Mouse (Mus musculus): ENCODE measurements at regions not wholly inside any gene's neighbourhood (a gene's known extent, or its start where the extent isn't known, plus 50 kb on each side); places are given as distances from the start of the nearest gene placed in this dataset.

DNA sequence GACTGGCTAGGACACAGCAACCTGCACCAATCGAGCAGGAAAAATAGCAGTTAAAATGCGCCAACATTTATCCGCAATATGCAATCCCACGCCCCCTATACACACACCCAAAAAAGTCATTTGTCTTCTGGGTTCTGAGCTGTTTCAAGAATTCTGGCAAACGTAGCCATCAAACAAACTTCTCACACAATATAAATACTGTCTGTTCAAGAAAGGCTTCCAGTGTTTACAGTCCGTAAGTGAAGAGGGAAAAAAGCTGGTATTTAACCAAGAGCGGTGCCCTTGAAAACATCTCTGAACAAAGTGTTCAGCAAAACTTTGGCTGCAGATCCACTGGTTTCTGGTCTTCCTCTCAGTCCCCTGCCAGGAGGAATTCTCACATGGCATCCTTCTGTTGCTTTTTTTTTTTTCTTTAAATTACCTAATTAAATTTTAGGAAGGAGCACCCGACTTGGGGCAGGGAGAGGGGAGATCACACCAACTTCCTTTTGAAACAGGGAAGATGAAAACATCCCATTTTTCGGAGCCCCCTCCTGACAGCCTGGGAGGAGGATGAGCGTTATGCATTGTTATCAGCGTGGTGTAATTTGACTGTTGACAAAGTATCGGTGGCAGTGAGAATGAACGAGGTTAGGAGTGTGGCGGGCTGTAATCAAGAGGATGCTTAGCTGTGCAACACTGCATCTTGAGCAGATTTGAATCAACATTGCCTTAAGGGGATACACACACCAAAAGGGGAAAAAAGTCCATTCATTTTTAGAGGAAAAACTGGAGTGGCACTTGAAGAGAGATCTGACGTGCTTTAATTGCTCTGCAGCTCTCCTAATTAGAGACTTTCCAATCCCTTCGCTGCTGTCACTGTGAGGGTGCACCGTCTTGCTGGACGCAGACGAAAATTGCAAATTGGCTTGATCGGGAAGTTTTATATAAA, 267.6 kb downstream of the Meis1 start:
- Histone ChIP-seq H3K9ac (replicated peaks) (no peak overlapping the region), H3K27ac (no peak overlapping the region), H3K36me3 (replicated peaks; ENCODE audit: control insufficient read depth, insufficient read depth, low read depth) (no peaks in the 10 kb centered on the region), H3K4me1 (replicated peaks; ENCODE audit: control insufficient read depth in 2 of 2, insufficient read depth in 2 of 2, low read length in 1 of 2) (peaks cover 9 to 36% of the 10 kb centered on the region in 2 experiments), H3K27me3 (ENCODE audit: control insufficient read depth, insufficient read depth, low read length) (no peaks in the 10 kb centered on the region), H3K9me3 (ENCODE audit: control insufficient read depth, low read length) (no peaks in the 10 kb centered on the region), H3K4me2 (ENCODE audit: low read depth) (peak overlapping the region; percentile 13), H3K4me3 (ENCODE audit: insufficient read depth in 1 of 2, low read depth in 2 of 2, low read length in 2 of 2) (no peak overlapping the region)
- no peak for DNase-seq (ENCODE audit: low read depth in 3 of 3, low spot score in 3 of 3)
- ATAC-seq (ENCODE audit: insufficient read depth), result no peak
- TF ChIP-seq CTCF (IDR thresholded peaks at IDR 0.05; ENCODE audit: low read depth) (no peak), EP300 (IDR thresholded peaks at IDR 0.05; ENCODE audit: low read depth) (no peak)
- 45% methylated on average over 20 of the region's 20 CpGs for WGBS (ENCODE audit: insufficient replicate concordance)

DNA sequence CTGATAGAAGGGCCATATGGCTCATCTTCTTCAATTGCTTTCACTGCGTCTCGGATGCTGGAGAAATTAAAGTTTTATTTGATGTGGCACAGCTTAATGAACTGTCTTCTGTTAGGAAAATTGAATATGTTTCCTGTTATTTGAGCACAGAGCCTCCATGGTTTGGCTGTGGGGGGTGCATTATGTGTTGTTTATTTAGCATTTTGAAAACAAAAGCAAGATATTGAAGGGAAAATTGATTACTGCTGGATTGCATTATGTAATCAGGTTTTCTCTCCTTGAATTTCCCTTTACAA, 268.8 kb downstream of the Meis1 start:
- peaks cover 9 to 36% of the 10 kb centered on the region in 2 experiments for H3K4me1 ChIP-seq (replicated peaks; ENCODE audit: control insufficient read depth in 2 of 2, insufficient read depth in 2 of 2, low read length in 1 of 2)
- H3K4me3 ChIP-seq (ENCODE audit: insufficient read depth in 1 of 2, low read depth in 2 of 2, low read length in 2 of 2), result no peak overlapping the region
- H3K9me3 ChIP-seq (ENCODE audit: control insufficient read depth, low read length), result no peaks in the 10 kb centered on the region
- H3K4me2 ChIP-seq (ENCODE audit: low read depth), result no peak overlapping the region
- no peaks in the 10 kb centered on the region for H3K27me3 ChIP-seq (ENCODE audit: control insufficient read depth, insufficient read depth, low read length)
- no peak for DNase-seq (ENCODE audit: low read depth in 3 of 3, low spot score in 3 of 3)
- ATAC-seq (ENCODE audit: insufficient read depth), result no peak
- no peak overlapping the region for H3K27ac ChIP-seq
- no peaks in the 10 kb centered on the region for H3K36me3 ChIP-seq (replicated peaks; ENCODE audit: control insufficient read depth, insufficient read depth, low read depth)
- 49% methylated on average over 2 of the region's 2 CpGs for WGBS (ENCODE audit: insufficient replicate concordance)
- no peak overlapping the region for H3K9ac ChIP-seq (replicated peaks)
- TF ChIP-seq EP300 (IDR thresholded peaks at IDR 0.05; ENCODE audit: low read depth), result no peak
- TF ChIP-seq CTCF (IDR thresholded peaks at IDR 0.05; ENCODE audit: low read depth), result no peak

DNA sequence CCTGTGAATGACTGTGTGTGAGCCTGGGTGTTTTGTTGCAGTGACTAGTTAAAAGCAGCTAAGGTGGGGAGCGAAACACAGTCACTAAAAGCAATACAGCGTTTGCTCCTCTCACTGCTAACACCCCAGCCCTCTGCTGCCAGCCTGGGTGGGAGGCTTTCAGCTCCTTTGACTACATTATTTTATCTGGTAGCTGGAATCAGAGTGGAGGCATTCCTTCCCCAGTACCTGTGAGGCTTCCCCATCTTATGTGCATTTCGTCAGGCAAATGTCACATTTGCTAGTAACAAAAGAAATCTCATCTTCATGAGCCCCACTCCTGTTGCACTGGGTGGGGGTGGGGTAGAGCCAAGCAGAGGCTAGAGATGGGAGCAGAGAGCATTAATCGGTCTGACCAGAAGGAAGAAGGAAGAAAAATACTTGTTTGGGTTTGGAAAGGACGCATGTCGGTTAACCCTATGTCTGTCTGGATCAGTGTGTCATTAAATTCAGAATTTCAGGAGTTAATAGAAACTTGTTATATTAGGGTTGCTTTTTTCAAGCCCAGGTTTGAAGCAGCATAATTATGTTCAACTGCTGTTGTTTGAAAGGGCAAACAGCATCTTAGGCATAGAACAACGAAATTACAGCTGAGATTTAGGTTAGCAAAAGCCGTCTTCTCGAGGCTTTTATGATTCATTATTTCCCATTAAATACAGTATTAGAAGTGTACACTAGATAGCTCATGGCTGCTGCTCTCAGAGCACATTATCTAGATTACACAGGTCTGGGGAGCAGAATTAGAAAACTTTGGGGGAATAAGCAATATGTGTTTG, 269.3 kb downstream of the Meis1 start:
- Histone ChIP-seq H3K4me1 (replicated peaks; ENCODE audit: control insufficient read depth in 2 of 2, insufficient read depth in 2 of 2, low read length in 1 of 2) (peaks cover 9 to 34% of the 10 kb centered on the region in 2 experiments), H3K9ac (replicated peaks) (no peak overlapping the region), H3K4me2 (ENCODE audit: low read depth) (no peak overlapping the region), H3K27me3 (ENCODE audit: control insufficient read depth, insufficient read depth, low read length) (no peaks in the 10 kb centered on the region), H3K27ac (no peak overlapping the region), H3K36me3 (replicated peaks; ENCODE audit: control insufficient read depth, insufficient read depth, low read depth) (no peaks in the 10 kb centered on the region), H3K9me3 (ENCODE audit: control insufficient read depth, low read length) (no peaks in the 10 kb centered on the region), H3K4me3 (ENCODE audit: insufficient read depth in 1 of 2, low read depth in 2 of 2, low read length in 2 of 2) (no peak overlapping the region)
- ATAC-seq (ENCODE audit: insufficient read depth), result peak; percentile 43; the same call in 1 of the 2 replicates
- no peak for TF ChIP-seq EP300 (IDR thresholded peaks at IDR 0.05; ENCODE audit: low read depth)
- no peak for TF ChIP-seq CTCF (IDR thresholded peaks at IDR 0.05; ENCODE audit: low read depth)
- WGBS (ENCODE audit: insufficient replicate concordance), result 48% methylated on average over 9 of the region's 9 CpGs
- DNase-seq (ENCODE audit: low read depth in 3 of 3, low spot score in 3 of 3), result no peak

DNA sequence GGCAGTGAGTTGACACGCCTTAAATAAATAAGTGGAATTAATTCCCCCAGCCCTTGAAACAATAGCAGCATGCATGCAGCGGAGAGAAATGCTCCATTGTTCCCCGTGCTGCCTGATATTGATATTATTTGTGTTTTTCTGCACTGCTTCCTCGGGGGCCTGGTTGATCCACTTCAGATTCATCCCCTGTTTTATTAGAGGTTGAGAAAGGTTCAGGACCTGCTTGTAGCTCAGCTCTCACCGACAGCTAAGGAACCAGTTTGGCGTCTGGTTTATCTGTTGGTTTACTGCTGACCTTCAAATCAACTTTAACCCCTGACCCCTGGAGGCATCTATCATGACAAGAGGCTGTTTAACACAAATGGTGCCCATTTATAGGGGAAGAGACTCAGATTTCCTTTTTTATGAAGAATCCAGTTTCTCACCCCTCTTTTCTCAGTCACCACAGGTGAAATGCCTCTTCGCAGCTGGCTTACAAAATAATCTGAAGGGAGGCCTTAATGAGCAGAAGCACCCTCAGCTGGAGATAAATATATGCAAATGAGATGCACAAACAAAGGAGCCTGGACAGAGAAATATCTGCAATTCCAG, 270.8 kb downstream of the Meis1 start:
- Histone ChIP-seq H3K4me2 (ENCODE audit: low read depth) (no peak overlapping the region), H3K27me3 (ENCODE audit: control insufficient read depth, insufficient read depth, low read length) (no peaks in the 10 kb centered on the region), H3K4me1 (replicated peaks; ENCODE audit: control insufficient read depth in 2 of 2, insufficient read depth in 2 of 2, low read length in 1 of 2) (peaks cover 4 to 26% of the 10 kb centered on the region in 2 experiments; a peak in 3 of 4 replicates), H3K9me3 (ENCODE audit: control insufficient read depth, low read length) (no peaks in the 10 kb centered on the region), H3K9ac (replicated peaks) (no peak overlapping the region), H3K36me3 (replicated peaks; ENCODE audit: control insufficient read depth, insufficient read depth, low read depth) (no peaks in the 10 kb centered on the region), H3K4me3 (ENCODE audit: insufficient read depth in 1 of 2, low read depth in 2 of 2, low read length in 2 of 2) (no peak overlapping the region), H3K27ac (no peak overlapping the region)
- no peak for DNase-seq (ENCODE audit: low read depth in 3 of 3, low spot score in 3 of 3)
- 53% methylated on average over 7 of the region's 7 CpGs for whole genome bisulfite sequencing (ENCODE audit: insufficient replicate concordance)
- ATAC-seq (ENCODE audit: insufficient read depth), result no peak
- no peak for TF ChIP-seq CTCF (IDR thresholded peaks at IDR 0.05; ENCODE audit: low read depth)
- no peak for TF ChIP-seq EP300 (IDR thresholded peaks at IDR 0.05; ENCODE audit: low read depth)

DNA sequence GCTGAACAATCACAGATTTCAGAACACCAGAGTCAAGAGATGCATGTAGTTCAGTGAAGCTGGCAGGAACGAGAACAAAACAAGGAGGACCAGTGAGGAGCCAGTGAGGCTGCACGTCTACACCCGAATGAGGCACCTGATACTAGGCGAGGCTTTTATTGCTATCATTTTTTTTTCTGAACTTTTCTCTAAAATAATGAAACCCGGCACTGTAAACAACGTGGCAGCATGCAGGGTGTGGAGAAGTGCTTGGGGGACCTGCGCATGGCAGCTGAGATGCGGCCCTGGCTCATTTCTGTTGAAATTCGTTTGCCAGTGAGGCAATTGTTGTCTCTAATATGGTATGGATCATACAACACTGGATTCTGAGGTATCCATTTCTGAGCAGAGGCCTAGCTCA, 271.4 kb downstream of the Meis1 start:
- TF ChIP-seq CTCF (IDR thresholded peaks at IDR 0.05; ENCODE audit: low read depth), result no peak
- no peak for TF ChIP-seq EP300 (IDR thresholded peaks at IDR 0.05; ENCODE audit: low read depth)
- Histone ChIP-seq H3K9me3 (ENCODE audit: control insufficient read depth, low read length) (no peaks in the 10 kb centered on the region), H3K4me3 (ENCODE audit: insufficient read depth in 1 of 2, low read depth in 2 of 2, low read length in 2 of 2) (no peak overlapping the region), H3K36me3 (replicated peaks; ENCODE audit: control insufficient read depth, insufficient read depth, low read depth) (no peaks in the 10 kb centered on the region), H3K27ac (no peak overlapping the region), H3K27me3 (ENCODE audit: control insufficient read depth, insufficient read depth, low read length) (no peaks in the 10 kb centered on the region), H3K4me1 (replicated peaks; ENCODE audit: control insufficient read depth in 2 of 2, insufficient read depth in 2 of 2, low read length in 1 of 2) (peaks cover 3 to 23% of the 10 kb centered on the region in 2 experiments; a peak in 3 of 4 replicates), H3K4me2 (ENCODE audit: low read depth) (no peak overlapping the region), H3K9ac (replicated peaks) (no peak overlapping the region)
- no peak for DNase-seq (ENCODE audit: low read depth in 3 of 3, low spot score in 3 of 3)
- ATAC-seq (ENCODE audit: insufficient read depth), result no peak
- WGBS (ENCODE audit: insufficient replicate concordance), result 73% methylated on average over 9 of the region's 9 CpGs

Measured in liver, embryonic 14.5 days (tissue).